Mouse (Mus musculus) hindbrain, postnatal 0 days (tissue): ENCODE measurements around the gene Phxr2. TPM values are rescaled to one million over a fixed set of nuclear protein-coding genes. Genes with fewer than 3 reads are reported as not detected.

Experiments
- ATAC-seq: fragments of 200-750 bp; cut with Nextera tagmentation; 2 replicates; pipeline ENCODE4 v1.8.0; 2017; ENCODE audit warnings: mild to moderate bottlenecking, moderate TSS enrichment, moderate library complexity
- DNase-seq: peaks from one replicate; pipeline ENCODE4 v3.0.0-alpha.2; 2015; ENCODE audit warnings: low spot score
- H3K27ac ChIP-seq: fragments of 300-500 bp; sonication (generic); 2 replicates; pipeline ENCODE4 v1.5.1; 2014; ENCODE audit warnings: mild to moderate bottlenecking
- H3K27me3 ChIP-seq: fragments of 300-500 bp; sonication (generic); 2 replicates; pipeline ENCODE4 v1.6.1; 2014; ENCODE audit warnings: low read length, mixed read lengths; ENCODE audit not compliant: insufficient read depth
- H3K36me3 ChIP-seq: fragments of 300-500 bp; sonication (generic); 2 replicates; pipeline ENCODE4 v1.6.1; 2014; ENCODE audit warnings: low read length, mixed read lengths; ENCODE audit not compliant: insufficient read depth
- H3K4me1 ChIP-seq: fragments of 300-500 bp; sonication (generic); 2 replicates; pipeline ENCODE4 v1.6.1; 2014; ENCODE audit warnings: antibody characterized with exemption, low read length, mixed read lengths; ENCODE audit not compliant: insufficient read depth
- H3K4me2 ChIP-seq: fragments of 300-500 bp; sonication (generic); 2 replicates; pipeline ENCODE4 v1.6.1; 2014; ENCODE audit warnings: low read depth, mild to moderate bottlenecking, low read length, moderate library complexity, mixed read lengths
- H3K4me3 ChIP-seq: fragments of 300-500 bp; sonication (generic); 2 replicates; pipeline ENCODE4 v1.5.1; 2014; ENCODE audit warnings: low read length
- H3K9ac ChIP-seq: fragments of 300-500 bp; sonication (generic); replicated peaks from 2 replicates; pipeline ENCODE4 v1.6.1; 2014; ENCODE audit warnings: mild to moderate bottlenecking, low read length, moderate library complexity, mixed read lengths
- H3K9me3 ChIP-seq: fragments of 300-500 bp; sonication (generic); 2 replicates; pipeline ENCODE4 v1.6.1; 2016; ENCODE audit warnings: low read length, mixed read lengths
- CTCF ChIP-seq: IDR thresholded peaks from 2 replicates; pipeline ENCODE4 v1.5.1; 2016; ENCODE audit warnings: antibody characterized with exemption, control low read depth, low read depth
- WGBS: fragments of 180-500 bp; shearing (Covaris S2); extraction: QIAGEN DNeasy Blood & Tissue Kit; methylation state at CpG from one replicate; pipeline ENCODE4 v1.1.7; 2014; 5-methylcytosine and 5-hydroxymethylcytosine counted together
- polyA plus RNA-seq: library from polyadenylated mRNA; unstranded; fragments of >200 nt; fragmentation: Nextera tagmentation; extraction: Ambion mirVana; gene quantifications from 2 replicates; pipeline ENCODE4 v1.2.1, GENCODE M21; 2015
- total RNA-seq: library from RNA; depleted of rRNA; stranded (reverse); fragments of >200 nt; gene quantifications from 2 replicates; pipeline ENCODE4 v1.2.3, GENCODE M21; 2014; rRNA removed

Phxr2 gene
- total RNA-seq (not detected in 2 replicates), polyA plus RNA-seq (not detected in 2 replicates)

DNA sequence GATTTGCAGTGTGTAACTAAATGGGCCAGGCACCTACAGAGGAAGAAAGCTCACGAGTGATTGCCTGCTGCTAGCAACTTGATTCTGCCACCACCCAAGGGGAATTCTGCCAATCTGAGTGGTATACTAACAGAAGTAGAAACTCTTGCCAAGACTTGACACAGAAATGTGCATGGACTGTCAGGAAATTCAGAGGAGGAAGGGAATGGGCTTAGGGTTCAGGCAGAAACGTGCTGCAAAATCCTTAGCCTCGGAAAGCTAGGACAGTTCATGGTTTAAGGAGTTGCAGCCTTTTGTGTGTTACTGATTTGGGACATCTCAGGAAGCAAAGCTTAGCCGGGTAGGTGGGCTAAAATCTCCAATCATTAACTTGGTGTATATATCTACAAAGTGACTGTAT, at the start of gene Phxr2:
Gene Phxr2 (minus strand): TSS at position 101 of the 400 bp plus-strand sequence.
- DNase-seq: no peak
- Histone ChIP-seq H3K27ac (no peak within 1 kb of the TSS), H3K9me3 (no peaks in the 10 kb centered on the region), H3K4me1 (no peaks in the 10 kb centered on the region), H3K9ac (no peak within 1 kb of the TSS), H3K27me3 (no peaks in the 10 kb centered on the region), H3K4me2 (no peak within 1 kb of the TSS), H3K36me3 (no peaks in the 10 kb centered on the region; the same call in 1 of the 2 replicates), H3K4me3 (no peak within 1 kb of the TSS)
- WGBS: 78% methylated on average over 4 of the region's 4 CpGs
- no peak for ATAC-seq
- no peak for TF ChIP-seq CTCF

DNA sequence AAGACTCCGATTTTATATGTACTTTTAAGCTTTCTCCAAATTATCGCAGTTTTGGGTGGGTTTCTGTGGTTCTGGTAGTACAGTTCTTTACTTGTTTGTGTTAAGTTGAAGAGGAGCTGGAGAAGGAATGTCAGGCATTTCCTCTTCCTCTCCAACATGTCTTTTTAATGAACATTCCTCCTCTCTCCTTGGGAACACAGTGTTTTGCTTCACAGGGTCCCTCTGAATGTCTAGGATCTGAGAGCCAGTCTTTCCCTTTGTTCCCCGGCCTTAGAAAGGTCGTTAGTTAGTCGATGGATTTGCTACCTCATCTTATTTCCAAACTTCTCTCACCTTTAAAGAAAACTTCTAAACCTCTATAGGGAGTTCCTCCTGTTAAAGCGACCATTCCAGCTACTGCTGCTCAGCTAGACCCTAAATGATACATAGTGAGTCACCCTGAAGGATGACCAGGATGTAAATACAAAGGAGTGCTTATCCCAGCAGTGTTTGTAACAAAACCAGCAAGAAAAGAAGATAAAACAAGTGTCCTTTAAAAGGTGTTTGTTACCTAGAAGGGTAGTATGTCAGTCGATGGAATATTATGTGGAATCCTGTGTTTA, 46.9 kb upstream of the Phxr2 start:
- no peak for TF ChIP-seq CTCF
- no peak overlapping the region for H3K27ac ChIP-seq
- H3K36me3 ChIP-seq: no peaks in the 10 kb centered on the region
- H3K9me3 ChIP-seq: no peaks in the 10 kb centered on the region
- 50% methylated on average over 7 of the region's 7 CpGs for WGBS
- DNase-seq (no peak), ATAC-seq (no peak)
- H3K27me3 ChIP-seq: no peaks in the 10 kb centered on the region
- no peak overlapping the region for H3K9ac ChIP-seq
- H3K4me3 ChIP-seq: no peak overlapping the region
- H3K4me2 ChIP-seq: no peak overlapping the region
- 0 out of 2 replicates have a peak, but pooled peaks cover 5% of the 10 kb centered on the region for H3K4me1 ChIP-seq

DNA sequence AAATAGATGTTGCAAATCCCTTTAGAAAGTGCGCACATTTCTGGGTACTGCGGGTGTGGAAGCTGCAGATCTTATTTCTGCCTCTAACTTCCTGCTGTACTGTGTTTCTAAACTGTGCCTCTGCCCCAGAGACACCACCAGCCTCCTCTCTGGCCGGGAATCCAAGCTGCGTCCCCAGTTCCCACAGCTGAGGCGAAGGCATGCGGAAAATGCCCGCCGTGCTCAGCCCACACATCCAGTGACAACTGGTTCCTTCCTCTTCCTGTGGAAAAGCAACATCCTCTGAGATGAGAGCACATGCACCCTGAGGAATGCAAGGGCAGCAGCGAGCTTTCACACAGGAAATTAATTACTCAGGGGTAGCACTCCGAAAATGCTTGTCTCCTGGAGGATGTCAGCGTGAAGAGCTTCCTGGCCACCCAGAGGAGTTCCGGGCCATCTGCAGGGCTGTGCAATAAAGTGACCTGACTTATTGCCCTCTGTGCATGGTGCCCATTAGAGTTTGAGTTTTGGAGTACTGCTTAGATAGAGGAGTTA, 45.9 kb upstream of the Phxr2 start:
- no peak for TF ChIP-seq CTCF
- no peak overlapping the region for H3K9ac ChIP-seq
- DNase-seq: peak; percentile 33
- no peaks in the 10 kb centered on the region for H3K9me3 ChIP-seq
- H3K4me2 ChIP-seq: 0 out of 2 replicates have a peak overlapping the region, but pooled peaks have one; percentile 7
- peak overlapping the region; percentile 65 for H3K27ac ChIP-seq
- H3K27me3 ChIP-seq: no peaks in the 10 kb centered on the region
- 0 out of 2 replicates have a peak, but pooled peaks cover 5% of the 10 kb centered on the region for H3K4me1 ChIP-seq
- no peak overlapping the region for H3K4me3 ChIP-seq
- peak; percentile 90 for ATAC-seq
- 18% methylated on average over 12 of the region's 12 CpGs for WGBS
- H3K36me3 ChIP-seq: no peaks in the 10 kb centered on the region

- Histone ChIP-seq H3K27me3 (no peaks in the 10 kb centered on the region), H3K4me1 (0 out of 2 replicates have a peak, but pooled peaks cover 5% of the 10 kb centered on the region), H3K27ac (no peak overlapping the region), H3K36me3 (no peaks in the 10 kb centered on the region), H3K9ac (no peak overlapping the region), H3K4me3 (no peak overlapping the region), H3K9me3 (no peaks in the 10 kb centered on the region), H3K4me2 (no peak overlapping the region)
- ATAC-seq: no peak
- TF ChIP-seq CTCF: no peak
- WGBS: 75% methylated on average over 5 of the region's 5 CpGs
- DNase-seq: no peak
Measured at GRCm38 (mm10) chr10:99169765-99170129, 43.6 kb upstream of the Phxr2 start.

DNA sequence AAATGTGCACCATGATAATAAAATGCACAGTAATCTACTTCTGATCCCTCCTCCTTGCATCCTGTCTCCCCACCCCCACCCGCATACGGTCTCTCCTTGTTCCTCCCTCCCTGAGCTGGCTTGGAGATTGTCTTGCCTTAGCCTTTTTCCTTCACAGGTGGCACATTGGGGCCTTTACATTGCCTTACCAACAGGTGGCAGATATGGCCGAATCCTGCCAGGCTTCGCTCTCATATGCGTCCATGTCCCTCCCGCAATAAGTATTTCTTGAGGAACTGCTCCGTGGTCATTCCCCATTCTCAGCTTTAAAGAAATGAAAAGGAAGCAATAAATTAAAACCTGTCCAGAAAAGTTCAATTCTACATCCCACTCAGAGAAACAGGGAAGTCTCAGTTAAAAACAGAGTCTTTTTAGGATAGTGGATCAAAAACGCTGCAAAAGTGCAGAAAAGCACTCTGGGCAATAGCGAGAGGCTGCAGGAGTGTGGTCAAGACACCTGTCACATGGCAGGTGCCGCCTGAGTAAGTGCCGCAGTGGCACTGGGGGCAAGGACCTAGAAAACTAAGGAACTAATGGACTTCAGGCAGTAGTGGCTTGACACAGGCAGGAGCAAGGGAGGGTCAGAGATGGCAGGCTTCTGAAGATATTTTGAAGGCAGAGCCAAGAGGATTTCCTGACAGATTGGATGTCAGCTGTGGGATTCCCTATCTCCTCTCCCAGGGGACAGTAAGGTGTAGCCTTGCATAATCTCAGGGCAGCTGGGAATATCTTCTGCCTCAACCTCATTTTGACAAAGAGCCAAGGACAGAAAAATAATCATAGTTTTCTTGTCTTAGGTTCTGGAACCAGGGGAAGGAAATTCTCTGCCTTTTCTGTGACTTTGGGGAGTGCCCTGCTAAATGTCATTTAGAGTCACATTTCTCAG, 43.0 kb upstream of the Phxr2 start:
- H3K4me2 ChIP-seq: no peak overlapping the region
- H3K27ac ChIP-seq: no peak overlapping the region
- no peak overlapping the region for H3K9ac ChIP-seq
- TF ChIP-seq CTCF: peak; percentile 57
- DNase-seq: peak; percentile 47
- 79% methylated on average over 11 of the region's 11 CpGs for WGBS
- H3K27me3 ChIP-seq: no peaks in the 10 kb centered on the region
- 0 out of 2 replicates have a peak, but pooled peaks have one; percentile 33 for ATAC-seq
- no peak overlapping the region for H3K4me3 ChIP-seq
- H3K4me1 ChIP-seq: 0 out of 2 replicates have a peak, but pooled peaks cover 5% of the 10 kb centered on the region
- H3K36me3 ChIP-seq: no peaks in the 10 kb centered on the region
- no peaks in the 10 kb centered on the region for H3K9me3 ChIP-seq

DNA sequence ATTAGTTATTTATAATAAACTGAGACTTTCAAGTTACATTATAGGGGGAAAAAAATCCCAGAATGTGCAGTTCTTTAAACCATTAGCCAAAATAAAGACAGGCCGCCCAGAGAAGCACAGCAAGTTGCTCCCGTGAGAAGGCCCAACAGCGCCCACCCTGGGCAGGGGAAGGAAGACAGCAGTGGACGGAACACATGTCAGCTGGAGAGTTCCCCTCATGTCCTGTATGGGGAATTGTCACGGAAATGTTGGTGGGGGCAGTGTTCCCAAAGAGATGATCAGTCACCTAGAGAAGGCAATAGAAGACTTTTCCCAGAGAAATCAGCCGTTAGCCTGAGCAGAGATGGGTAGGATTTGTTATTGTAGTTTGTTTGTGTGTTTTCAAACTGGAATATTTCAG, 42.3 kb upstream of the Phxr2 start:
- Histone ChIP-seq H3K9me3 (no peaks in the 10 kb centered on the region), H3K4me1 (0 out of 2 replicates have a peak, but pooled peaks cover 5% of the 10 kb centered on the region), H3K36me3 (no peaks in the 10 kb centered on the region), H3K4me3 (no peak overlapping the region), H3K27me3 (no peaks in the 10 kb centered on the region), H3K9ac (no peak overlapping the region), H3K4me2 (no peak overlapping the region), H3K27ac (no peak overlapping the region)
- TF ChIP-seq CTCF: peak; percentile 43; the same call in 1 of the 2 replicates
- 75% methylated on average over 6 of the region's 6 CpGs for WGBS
- DNase-seq (no peak), ATAC-seq (no peak)
